Mouse (Mus musculus): Measurements from ENCODE around the gene Gm44511. TPM values are rescaled to one million over a fixed set of nuclear protein-coding genes. Genes with fewer than 3 reads are reported as not detected.
"Not testable (repeated sequence)": the region's sequence is repeated elsewhere in the genome, so short reads cannot be mapped to it uniquely, and the experiment has no call there.

The Gm44511 gene
- polyA plus RNA-seq, 1 experiment from 2014 or later = not detected

GRCm38 (mm10) chr6:128798772-128799143 lies 27.4 kb downstream of the Gm44511 start:
- H3K4me1 ChIP-seq (replicated peaks); H3K9me3 ChIP-seq; H3K27me3 ChIP-seq; H3K36me3 ChIP-seq: not testable (repeated sequence)
- 0 out of 2 replicates have a peak, but pooled peaks have one; percentile 22 for ATAC-seq (ENCODE audit: insufficient number of reproducible peaks, insufficient read depth, low FRiP score, low TSS enrichment, low read depth)
- Histone ChIP-seq H3K27ac (peak overlapping the region; percentile 83), H3K4me3 (replicated peaks) (peak overlapping the region; percentile 59), H3K9ac (replicated peaks) (peak overlapping the region; percentile 57), H3K4me2 (peak overlapping the region; percentile 63)
- WGBS = under 1% methylated on average over 20 of the region's 20 CpGs

- H3K4me3 ChIP-seq (replicated peaks) = peak overlapping the region; percentile 59
- 15% methylated on average over 15 of the region's 15 CpGs for WGBS
- H3K27me3 ChIP-seq = no peaks in the 10 kb centered on the region
- peak overlapping the region; percentile 47; the same call in 1 of the 2 replicates for H3K9ac ChIP-seq (replicated peaks)
- no peaks in the 10 kb centered on the region for H3K9me3 ChIP-seq
- no peak for ATAC-seq (ENCODE audit: insufficient number of reproducible peaks, insufficient read depth, low FRiP score, low TSS enrichment, low read depth)
- H3K27ac ChIP-seq = 0 out of 2 replicates have a peak overlapping the region, but pooled peaks have one; percentile 7
- H3K4me1 ChIP-seq (replicated peaks) = peaks cover 10% of the 10 kb centered on the region
- H3K4me2 ChIP-seq = peak overlapping the region; percentile 63
- no peaks in the 10 kb centered on the region for H3K36me3 ChIP-seq
These were observed 28.0 kb downstream of the Gm44511 start for GRCm38 (mm10) chr6:128797936-128798771.

GRCm38 (mm10) chr6:128797185-128797905 lies 28.8 kb downstream of the Gm44511 start:
- Histone ChIP-seq H3K4me3 (replicated peaks) (peak overlapping the region; percentile 59), H3K27ac (no peak overlapping the region), H3K9me3 (no peaks in the 10 kb centered on the region), H3K4me1 (replicated peaks) (peaks cover 10% of the 10 kb centered on the region), H3K36me3 (no peaks in the 10 kb centered on the region), H3K4me2 (peak overlapping the region; percentile 63), H3K9ac (replicated peaks) (no peak overlapping the region), H3K27me3 (no peaks in the 10 kb centered on the region)
- WGBS = 76% methylated on average over 12 of the region's 12 CpGs
- no peak for ATAC-seq (ENCODE audit: insufficient number of reproducible peaks, insufficient read depth, low FRiP score, low TSS enrichment, low read depth)

GRCm38 (mm10) chr6:128796321-128796955 lies 29.7 kb downstream of the Gm44511 start:
- H3K36me3 ChIP-seq = no peaks in the 10 kb centered on the region
- 65% methylated on average over 8 of the region's 8 CpGs for WGBS
- H3K9ac ChIP-seq (replicated peaks) = no peak overlapping the region
- ATAC-seq (ENCODE audit: insufficient number of reproducible peaks, insufficient read depth, low FRiP score, low TSS enrichment, low read depth) = no peak
- no peak overlapping the region for H3K27ac ChIP-seq
- no peaks in the 10 kb centered on the region for H3K9me3 ChIP-seq
- H3K4me3 ChIP-seq (replicated peaks) = no peak overlapping the region
- H3K4me2 ChIP-seq = no peak overlapping the region
- H3K4me1 ChIP-seq (replicated peaks) = peaks cover 10% of the 10 kb centered on the region
- no peaks in the 10 kb centered on the region for H3K27me3 ChIP-seq

DNA sequence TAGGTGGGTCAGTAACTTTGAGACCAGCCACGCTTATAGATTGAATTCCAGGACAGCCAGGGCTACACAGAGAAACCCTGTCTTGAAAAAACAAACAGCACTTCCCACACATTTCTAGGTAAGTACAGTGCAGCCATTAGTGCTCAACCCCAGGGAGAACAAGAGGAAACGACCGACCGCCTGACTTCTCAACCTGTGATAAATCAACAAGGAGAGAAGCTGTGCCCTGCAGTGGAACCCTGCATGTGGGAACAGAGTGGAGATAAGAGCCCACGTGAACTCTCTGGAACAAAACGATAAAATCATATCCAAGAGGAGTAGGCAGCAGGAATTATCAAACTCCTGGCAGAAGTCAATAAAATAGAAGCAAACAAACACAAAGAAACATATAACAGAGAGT lies 32.4 kb downstream of the Gm44511 start:
- Histone ChIP-seq H3K9ac (replicated peaks) (no peak overlapping the region), H3K36me3 (no peaks in the 10 kb centered on the region), H3K27me3 (no peaks in the 10 kb centered on the region), H3K27ac (no peak overlapping the region), H3K4me3 (replicated peaks) (no peak overlapping the region), H3K4me2 (no peak overlapping the region), H3K9me3 (no peaks in the 10 kb centered on the region), H3K4me1 (replicated peaks) (peaks cover 10% of the 10 kb centered on the region)
- 42% methylated on average over 6 of the region's 6 CpGs for WGBS
- no peak for ATAC-seq (ENCODE audit: insufficient number of reproducible peaks, insufficient read depth, low FRiP score, low TSS enrichment, low read depth)

- H3K27ac ChIP-seq; H3K9me3 ChIP-seq; H3K27me3 ChIP-seq; H3K4me2 ChIP-seq; H3K36me3 ChIP-seq; H3K9ac ChIP-seq (replicated peaks); H3K4me3 ChIP-seq (replicated peaks); H3K4me1 ChIP-seq (replicated peaks); ATAC-seq (ENCODE audit: insufficient number of reproducible peaks, insufficient read depth, low FRiP score, low TSS enrichment, low read depth): not testable (repeated sequence)
- WGBS = 72% methylated on average over 4 of the region's 4 CpGs
These were observed 35.6 kb downstream of the Gm44511 start for GRCm38 (mm10) chr6:128790491-128790994.

- H3K27me3 ChIP-seq = no peaks in the 10 kb centered on the region
- H3K4me1 ChIP-seq (replicated peaks) = no peaks in the 10 kb centered on the region
- no peak within 1 kb of the TSS for H3K4me3 ChIP-seq (replicated peaks)
- WGBS = 77% methylated on average over 2 of the region's 2 CpGs
- no peak within 1 kb of the TSS for H3K9ac ChIP-seq (replicated peaks)
- ATAC-seq (ENCODE audit: insufficient number of reproducible peaks, insufficient read depth, low FRiP score, low TSS enrichment, low read depth) = no peak
- H3K27ac ChIP-seq = no peak within 1 kb of the TSS
- no peak within 1 kb of the TSS for H3K4me2 ChIP-seq
- H3K9me3 ChIP-seq = no peaks in the 10 kb centered on the region
- H3K36me3 ChIP-seq = no peaks in the 10 kb centered on the region
These were observed 37.0 kb downstream of the Gm44511 start, which contains the start of gene Klrb1c for GRCm38 (mm10) chr6:128789115-128789514. TSS of gene Klrb1c (minus strand) at chr6:128789215.

GRCm38 (mm10) chr6:128788517-128788916 lies 37.6 kb downstream of the Gm44511 start:
- no peaks in the 10 kb centered on the region for H3K4me1 ChIP-seq (replicated peaks)
- ATAC-seq (ENCODE audit: insufficient number of reproducible peaks, insufficient read depth, low FRiP score, low TSS enrichment, low read depth) = no peak
- H3K36me3 ChIP-seq = no peaks in the 10 kb centered on the region
- no peak overlapping the region for H3K27ac ChIP-seq
- H3K4me2 ChIP-seq = no peak overlapping the region
- no peaks in the 10 kb centered on the region for H3K27me3 ChIP-seq
- H3K9ac ChIP-seq (replicated peaks) = no peak overlapping the region
- no peaks in the 10 kb centered on the region for H3K9me3 ChIP-seq
- 89% methylated on average over 1 of the region's 1 CpGs for WGBS
- H3K4me3 ChIP-seq (replicated peaks) = no peak overlapping the region

DNA sequence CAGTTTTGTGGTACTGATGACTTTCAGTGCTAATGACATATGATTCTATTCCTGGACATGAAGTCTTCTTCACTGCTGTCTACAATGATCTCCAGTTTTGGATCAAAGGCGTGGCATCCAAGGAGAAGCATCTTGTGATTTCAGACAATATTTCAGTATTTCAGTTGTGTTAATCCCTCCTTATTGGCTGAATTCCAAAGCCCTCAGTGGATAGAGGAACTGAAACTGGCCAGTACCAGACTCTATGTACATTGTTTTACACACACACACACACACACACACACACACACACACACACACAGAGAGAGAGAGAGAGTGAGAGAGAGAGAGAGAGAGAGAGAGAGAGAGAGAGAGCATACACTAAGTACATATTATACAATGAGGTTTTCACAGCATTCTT lies 39.7 kb downstream of the Gm44511 start:
- not testable (repeated sequence) for H3K27me3 ChIP-seq; H3K4me3 ChIP-seq (replicated peaks); H3K27ac ChIP-seq; H3K9me3 ChIP-seq; H3K4me1 ChIP-seq (replicated peaks); ATAC-seq (ENCODE audit: insufficient number of reproducible peaks, insufficient read depth, low FRiP score, low TSS enrichment, low read depth); H3K36me3 ChIP-seq; H3K4me2 ChIP-seq; H3K9ac ChIP-seq (replicated peaks)
- WGBS = 94% methylated on average over 1 of the region's 1 CpGs

DNA sequence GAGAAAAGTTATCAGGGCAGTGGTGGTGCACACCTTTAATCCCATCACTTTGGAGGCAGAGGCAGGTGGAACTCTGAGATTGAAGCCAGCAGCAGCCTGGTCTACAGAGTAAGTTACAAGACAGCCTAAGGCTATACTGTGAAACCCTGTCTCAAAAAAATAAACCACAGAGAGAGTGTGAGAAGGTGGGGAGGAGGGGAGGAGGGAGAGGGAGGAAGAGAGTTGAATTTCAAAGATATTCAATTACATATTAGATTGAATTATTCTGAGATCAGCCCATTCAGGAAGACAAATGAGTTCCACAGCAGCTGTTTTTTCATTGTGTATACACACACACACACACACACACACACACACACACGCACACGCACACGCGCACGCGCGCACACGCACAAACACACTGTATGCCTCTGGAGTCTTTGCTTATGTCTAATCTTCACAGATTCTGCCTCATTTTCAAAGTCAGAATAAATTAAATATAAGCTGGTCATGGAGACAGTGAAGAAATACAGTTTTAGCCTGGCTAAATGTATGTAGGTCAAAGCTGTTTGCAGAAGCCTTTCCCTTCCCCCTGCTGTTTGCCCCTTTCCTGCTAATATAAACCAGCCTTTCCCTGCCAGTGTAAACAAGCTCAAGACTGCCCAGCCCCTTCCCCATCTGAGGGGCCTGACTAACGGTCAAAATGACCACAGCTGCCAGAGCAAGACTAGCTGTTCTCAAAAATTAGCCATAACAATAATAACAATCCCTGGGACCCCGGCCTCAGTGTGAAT lies 56.4 kb downstream of the Gm44511 start:
- Histone ChIP-seq H3K27ac (peak overlapping the region; percentile 45; the same call in 1 of the 2 replicates), H3K4me1 (replicated peaks) (peaks cover 10% of the 10 kb centered on the region), H3K9ac (replicated peaks) (0 out of 2 replicates have a peak overlapping the region, but pooled peaks have one; percentile 27), H3K4me3 (replicated peaks) (no peak overlapping the region), H3K9me3 (no peaks in the 10 kb centered on the region), H3K27me3 (no peaks in the 10 kb centered on the region), H3K4me2 (peak overlapping the region; percentile 17; the same call in 1 of the 2 replicates), H3K36me3 (no peaks in the 10 kb centered on the region)
- no peak for ATAC-seq (ENCODE audit: insufficient number of reproducible peaks, insufficient read depth, low FRiP score, low TSS enrichment, low read depth)
- 80% methylated on average over 10 of the region's 10 CpGs for WGBS

Measured in limb, embryonic 12.5 days (tissue).